Mouse (Mus musculus) cerebellum, adult 11-12 months (tissue): ENCODE results near the gene Thoc3.

Source experiments
- DNase-seq: peaks from one replicate; pipeline ENCODE4 v3.0.0; 2022

The Thoc3 gene

GRCm38 (mm10) chr13:54439912-54440311, 28.7 kb downstream of the Thoc3 start:
- DNase-seq = no peak

- DNase-seq = no peak
Measured at GRCm38 (mm10) chr13:54438814-54439213, 29.8 kb downstream of the Thoc3 start.

DNA sequence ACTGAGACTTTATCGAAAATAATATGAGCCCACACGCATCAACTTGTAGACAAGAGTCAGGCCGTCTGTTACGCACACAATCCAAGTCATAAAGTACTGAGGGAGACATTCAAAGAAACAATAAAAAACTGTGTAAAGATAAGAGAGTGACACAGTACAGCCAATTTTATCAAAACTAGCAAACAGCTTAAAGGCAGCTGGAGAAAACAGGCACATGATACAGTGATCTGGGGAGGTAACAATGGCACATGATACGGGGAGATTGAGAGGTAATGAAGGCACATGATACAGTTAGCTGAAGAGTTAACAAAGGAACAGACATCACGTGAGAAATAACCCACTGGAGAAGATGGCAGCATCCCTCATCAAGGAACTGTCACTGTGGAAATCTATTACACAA, 31.6 kb downstream of the Thoc3 start:
- no peak for DNase-seq

- no peak for DNase-seq
Measured at GRCm38 (mm10) chr13:54436666-54437065, 32.0 kb downstream of the Thoc3 start.

- no peak for DNase-seq
Measured at GRCm38 (mm10) chr13:54431161-54431560, 37.5 kb downstream of the Thoc3 start.

- DNase-seq = no peak
Measured at GRCm38 (mm10) chr13:54430051-54430450, 38.6 kb downstream of the Thoc3 start.

- no peak for DNase-seq
Measured at GRCm38 (mm10) chr13:54428771-54429170, 39.9 kb downstream of the Thoc3 start.

DNA sequence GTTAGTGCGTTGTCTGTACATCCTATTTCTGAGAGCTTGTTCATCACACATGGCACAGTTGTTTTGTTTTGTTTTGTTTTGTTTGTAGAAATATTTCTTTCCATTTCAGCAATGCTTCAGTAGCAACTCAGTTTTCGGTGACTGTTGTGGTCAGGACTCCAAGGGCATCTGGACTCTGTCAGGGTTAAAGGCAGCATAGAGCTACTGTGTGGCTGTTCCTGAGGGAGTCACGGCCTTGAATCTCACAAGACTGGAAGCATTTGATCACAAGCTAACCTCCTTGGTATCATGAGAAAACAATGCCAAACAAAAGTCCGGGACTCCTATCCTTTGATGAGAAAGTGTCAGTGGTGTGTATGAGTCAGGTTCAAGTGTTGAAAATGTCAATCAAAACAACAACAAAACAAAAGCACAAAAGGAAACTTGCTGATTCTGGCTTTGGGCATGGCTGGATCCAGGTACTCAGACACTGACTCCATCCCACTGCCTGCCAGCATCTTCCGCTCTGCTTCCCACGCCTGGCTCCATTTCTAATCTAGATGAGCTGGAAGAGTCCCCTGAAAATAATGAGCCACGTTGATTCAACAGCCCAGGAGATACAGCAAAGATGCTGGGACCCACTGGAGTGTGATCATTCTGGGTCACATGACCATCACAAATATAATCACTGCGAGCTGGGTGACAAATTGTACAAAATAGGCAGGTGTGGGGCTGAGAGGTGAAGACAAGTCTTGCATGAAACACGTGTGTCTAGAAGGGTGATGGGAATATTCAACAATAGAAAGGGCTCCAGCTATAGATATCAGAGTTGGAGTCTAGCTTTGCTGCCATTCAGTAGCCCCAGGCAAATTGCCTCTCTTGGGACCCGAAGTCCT, 41.6 kb downstream of the Thoc3 start:
- no peak for DNase-seq

GRCm38 (mm10) chr13:54425269-54425668, 43.4 kb downstream of the Thoc3 start:
- DNase-seq = no peak

GRCm38 (mm10) chr13:54420226-54420625, 48.4 kb downstream of the Thoc3 start:
- no peak for DNase-seq

DNA sequence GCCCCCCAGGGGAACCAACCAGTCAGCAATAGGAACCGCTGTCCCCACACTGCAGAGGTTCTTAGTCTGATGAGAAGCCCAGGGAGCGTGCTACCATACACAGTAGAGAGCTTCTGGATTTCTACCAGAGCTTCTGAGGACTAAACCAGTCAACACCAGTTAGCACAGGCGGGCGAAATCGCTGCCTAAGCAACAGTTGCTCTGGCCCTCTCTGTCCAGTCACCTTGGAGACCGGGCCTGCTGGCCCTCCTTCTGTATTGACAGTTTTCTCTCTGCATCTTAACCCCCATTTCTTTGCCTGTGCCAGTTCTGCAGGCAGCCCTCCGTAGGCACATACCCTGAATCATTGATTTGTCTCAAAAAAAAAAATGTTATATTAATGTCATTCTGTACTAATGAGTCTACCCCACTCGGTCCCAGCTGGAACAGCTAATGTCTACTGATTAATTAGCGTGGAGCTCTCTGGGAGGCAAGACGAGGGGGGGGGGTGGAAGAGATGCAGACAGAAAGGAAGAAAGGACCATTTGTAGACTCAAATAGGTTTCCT, 49.8 kb downstream of the Thoc3 start:
- no peak for DNase-seq

DNA sequence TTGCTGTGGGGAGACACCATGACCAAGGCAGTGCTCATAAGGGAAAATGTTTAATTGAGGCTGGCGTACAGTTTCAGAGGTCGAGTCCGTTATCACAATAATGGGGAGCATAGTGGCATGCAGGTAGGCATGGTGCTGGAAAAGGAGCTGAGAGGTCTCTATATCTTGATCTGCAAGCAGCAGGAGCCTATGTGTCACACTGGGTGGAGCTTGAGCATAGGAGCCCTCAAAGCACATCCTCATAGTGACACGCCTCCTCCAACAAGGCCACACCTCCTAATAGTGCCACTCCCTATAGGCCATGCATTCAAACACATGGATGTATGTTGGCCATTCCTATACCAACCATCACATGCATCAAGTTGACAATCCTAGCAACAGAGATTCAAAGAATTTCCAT, 53.6 kb downstream of the Thoc3 start:
- DNase-seq = no peak

- no peak for DNase-seq
Measured at GRCm38 (mm10) chr13:54412721-54413120, 55.9 kb downstream of the Thoc3 start.

- DNase-seq = no peak
Measured at GRCm38 (mm10) chr13:54412236-54412635, 56.4 kb downstream of the Thoc3 start.

DNA sequence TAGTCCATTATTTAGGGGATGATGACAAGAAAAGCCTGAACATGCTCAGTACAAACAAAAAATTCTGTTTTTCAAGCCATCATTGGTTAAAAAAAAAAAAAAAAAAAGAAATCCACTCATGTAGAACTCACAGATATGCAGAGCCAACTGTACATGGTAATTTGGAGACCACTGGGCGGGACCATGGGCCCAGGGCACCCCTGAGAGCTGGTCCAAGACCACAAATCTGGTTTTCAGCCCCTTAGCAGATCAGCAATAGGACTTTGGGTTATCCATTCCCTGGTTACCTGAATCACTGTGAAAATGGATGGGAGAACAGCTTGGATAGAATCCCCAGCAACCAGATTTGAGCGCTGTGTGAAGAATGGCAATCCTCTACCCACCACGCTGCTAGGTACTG, 57.0 kb downstream of the Thoc3 start:
- no peak for DNase-seq
